Mouse (Mus musculus) thymus, adult 2 months (tissue): Measurements from ENCODE around the gene Strbp.

Experiments
- CTCF ChIP-seq: fragments of 200-500 bp; IDR thresholded peaks from 2 replicates; pipeline ENCODE4 v1.5.1; 2012; ENCODE audit warnings: mild to moderate bottlenecking, control low read depth, low read length, moderate library complexity, borderline replicate concordance; ENCODE audit not compliant: control insufficient read depth, poor library complexity, insufficient read depth; ENCODE audit errors: extremely low read depth
- POLR2A ChIP-seq: fragments of 200-500 bp; IDR thresholded peaks from 2 replicates; pipeline ENCODE4 v1.6.1; 2012; ENCODE audit warnings: mild to moderate bottlenecking, low read length, control low read depth, moderate library complexity; ENCODE audit not compliant: control insufficient read depth, poor library complexity, insufficient read depth; ENCODE audit errors: extremely low read depth

DNA sequence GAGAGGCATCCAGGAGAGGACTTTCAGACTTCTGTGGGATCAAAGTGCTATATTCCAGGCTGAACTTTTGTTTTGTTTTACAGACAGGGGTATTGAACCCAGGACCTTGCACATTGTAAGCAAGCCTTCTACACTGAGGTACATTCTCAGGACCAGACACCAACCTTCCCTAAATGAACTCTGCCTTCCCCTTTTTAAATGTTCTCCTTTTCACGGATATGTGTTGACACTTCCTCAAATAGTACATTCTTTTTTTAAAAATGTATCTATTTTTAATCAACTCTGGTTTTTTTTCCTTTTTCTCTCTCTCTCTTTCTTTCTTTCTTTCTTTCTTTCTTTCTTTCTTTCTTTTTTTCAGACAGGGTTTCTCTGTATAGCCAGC is 32.1 kb upstream of the Strbp start:
- TF ChIP-seq CTCF (no peak), POLR2A (no peak)
